Mouse (Mus musculus): Measurements from ENCODE around the gene Pdia3. TPM values are rescaled to one million over a fixed set of nuclear protein-coding genes. Genes with fewer than 3 reads are reported as not detected.
"Not testable (repeated sequence)": the region's sequence is repeated elsewhere in the genome, so short reads cannot be mapped to it uniquely, and the experiment has no call there.

Pdia3 gene
- polyA plus RNA-seq, 1 experiment from 2014 or later = 291 TPM

DNA sequence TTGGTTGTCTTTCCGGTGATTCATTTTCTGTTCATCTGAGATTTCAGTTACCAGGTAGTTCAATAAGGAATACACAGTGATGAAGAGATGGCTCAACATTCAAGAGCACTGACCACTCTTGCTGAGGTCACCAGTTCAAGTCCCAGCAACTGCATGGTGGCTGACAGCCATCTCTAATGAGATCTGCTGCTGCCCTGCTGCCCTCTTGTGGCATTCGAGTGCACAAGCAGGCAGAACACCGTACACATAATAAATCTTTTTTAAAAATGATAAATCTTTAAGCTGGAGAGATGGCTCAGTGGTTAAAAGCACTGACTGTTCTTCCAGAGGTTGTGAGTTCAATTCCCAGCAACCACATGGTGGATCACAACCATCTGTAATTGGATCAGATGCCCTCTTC is 66.9 kb downstream of the Pdia3 start:
- no peak overlapping the region for H3K27ac ChIP-seq
- H3K4me3 ChIP-seq (replicated peaks) = no peak overlapping the region
- no peak for DNase-seq
- ATAC-seq (ENCODE audit: low read depth) = no peak
- no peaks in the 10 kb centered on the region for H3K4me1 ChIP-seq (replicated peaks)
- no peak overlapping the region for H3K4me2 ChIP-seq
- WGBS (ENCODE audit: insufficient replicate concordance) = 38% methylated on average over 3 of the region's 3 CpGs
- H3K27me3 ChIP-seq = no peaks in the 10 kb centered on the region
- peaks cover 3% of the 10 kb centered on the region; the same call in 1 of the 2 replicates for H3K36me3 ChIP-seq
- no peaks in the 10 kb centered on the region for H3K9me3 ChIP-seq (replicated peaks)
- no peak overlapping the region for H3K9ac ChIP-seq

DNA sequence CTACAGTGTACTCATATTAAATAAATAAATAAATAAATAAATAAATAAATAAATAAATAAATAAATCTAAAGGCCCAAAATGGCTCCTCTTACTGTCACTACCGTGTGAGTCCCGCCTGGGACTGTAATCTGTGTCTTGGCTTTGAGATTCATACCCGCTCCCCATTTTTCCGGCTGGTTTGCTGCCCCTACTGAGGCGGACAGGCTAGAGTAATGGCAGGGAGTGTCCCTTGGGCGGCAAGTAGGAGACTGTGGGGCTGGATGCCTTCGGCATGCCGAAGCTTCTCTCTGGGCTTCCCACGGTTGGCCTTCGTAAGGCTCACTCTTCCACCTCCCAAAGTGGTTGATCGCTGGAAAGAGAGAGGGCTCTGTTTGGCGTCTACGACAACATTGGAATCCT is 67.3 kb downstream of the Pdia3 start:
- 0 out of 2 replicates have a peak, but pooled peaks have one; percentile 36 for ATAC-seq (ENCODE audit: low read depth)
- not testable (repeated sequence) for H3K36me3 ChIP-seq; H3K9ac ChIP-seq; H3K27ac ChIP-seq; H3K27me3 ChIP-seq; DNase-seq; H3K4me3 ChIP-seq (replicated peaks); H3K4me1 ChIP-seq (replicated peaks); H3K9me3 ChIP-seq (replicated peaks); H3K4me2 ChIP-seq
- 73% methylated on average over 13 of the region's 13 CpGs for WGBS (ENCODE audit: insufficient replicate concordance)

DNA sequence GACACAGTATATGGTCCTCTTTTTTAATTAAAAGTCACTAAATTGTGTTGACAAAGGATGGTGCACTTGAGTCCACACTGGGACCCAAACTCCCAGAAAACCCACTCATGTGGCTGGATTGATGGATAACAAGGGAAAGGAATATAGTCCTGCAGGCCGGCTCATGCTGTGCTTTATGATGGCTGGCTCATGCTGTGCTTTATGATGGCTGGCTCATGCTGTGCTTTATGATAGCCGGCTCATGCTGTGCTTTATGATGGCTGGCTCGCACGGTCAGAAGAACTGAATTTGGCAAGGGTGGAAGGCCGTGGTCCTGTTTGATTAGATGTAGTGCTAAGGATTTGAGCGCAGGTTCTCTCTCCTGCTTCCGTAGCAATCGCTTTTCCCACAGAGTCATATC is 70.0 kb downstream of the Pdia3 start:
- no peaks in the 10 kb centered on the region for H3K9me3 ChIP-seq (replicated peaks)
- no peak overlapping the region for H3K4me3 ChIP-seq (replicated peaks)
- H3K36me3 ChIP-seq = no peaks in the 10 kb centered on the region
- 75% methylated on average over 8 of the region's 8 CpGs for WGBS (ENCODE audit: insufficient replicate concordance)
- no peaks in the 10 kb centered on the region for H3K4me1 ChIP-seq (replicated peaks)
- no peak overlapping the region for H3K9ac ChIP-seq
- no peak overlapping the region for H3K27ac ChIP-seq
- ATAC-seq (ENCODE audit: low read depth) = no peak
- no peak for DNase-seq
- H3K27me3 ChIP-seq = no peaks in the 10 kb centered on the region
- H3K4me2 ChIP-seq = no peak overlapping the region

DNA sequence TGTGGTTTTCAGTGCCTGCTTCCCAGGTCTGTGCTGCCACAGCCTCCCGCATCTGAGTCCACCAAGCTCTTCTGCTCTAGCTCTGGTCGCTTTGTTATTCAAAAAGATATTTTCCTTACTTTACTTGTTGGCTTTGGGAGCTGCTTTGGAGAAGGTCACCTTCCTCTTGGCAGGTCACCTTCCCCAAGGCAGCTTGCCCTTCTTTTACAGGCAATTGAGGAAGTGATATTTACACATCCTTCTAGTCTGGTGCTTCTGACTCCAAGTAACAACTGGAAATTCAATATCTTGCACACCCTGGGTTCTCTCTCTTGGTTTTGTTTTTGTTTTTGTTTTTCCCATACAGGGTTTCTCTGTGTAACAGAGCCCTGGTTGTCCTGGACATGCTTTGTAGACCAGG is 70.8 kb downstream of the Pdia3 start:
- H3K36me3 ChIP-seq; ATAC-seq (ENCODE audit: low read depth); H3K4me2 ChIP-seq; H3K4me3 ChIP-seq (replicated peaks); H3K9me3 ChIP-seq (replicated peaks); H3K27ac ChIP-seq; DNase-seq; H3K9ac ChIP-seq; H3K27me3 ChIP-seq; H3K4me1 ChIP-seq (replicated peaks): not testable (repeated sequence)
- WGBS (ENCODE audit: insufficient replicate concordance) = 81% methylated on average over 2 of the region's 2 CpGs

Small RNA genes within 50 kb of the gene (microRNA-seq; reads per million reads assigned to microRNA genes)
- not detected for gene Gm22953

Other genes starting within 250 kb of the Pdia3 start
- 23.0 and 27.9 TPM in 2 replicates for gene Tubgcp4, start 243.1 kb upstream of the Pdia3 start, polyA plus RNA-seq (2015; fragmentation: Nextera tagmentation; extraction: Ambion mirVana)
- gene Zscan29, start 242.7 kb upstream of the Pdia3 start, polyA plus RNA-seq (2015; fragmentation: Nextera tagmentation; extraction: Ambion mirVana) = 3.3 and 4.0 TPM in 2 replicates
- 15.5 and 18.7 TPM in 2 replicates for gene Trp53bp1, start 142.4 kb upstream of the Pdia3 start, polyA plus RNA-seq (2015; fragmentation: Nextera tagmentation; extraction: Ambion mirVana)
- gene Map1a, start 124.2 kb upstream of the Pdia3 start, polyA plus RNA-seq (2015; fragmentation: Nextera tagmentation; extraction: Ambion mirVana) = 0.14 and 0.20 TPM in 2 replicates
- 6.1 and 7.9 TPM in 2 replicates for gene Ppip5k1, start 58.4 kb upstream of the Pdia3 start, polyA plus RNA-seq (2015; fragmentation: Nextera tagmentation; extraction: Ambion mirVana)
- gene Ckmt1, start 56.1 kb upstream of the Pdia3 start, polyA plus RNA-seq (2015; fragmentation: Nextera tagmentation; extraction: Ambion mirVana) = 0.20 and 0.36 TPM in 2 replicates
- gene Strc, start 26.6 kb upstream of the Pdia3 start, polyA plus RNA-seq (2015; fragmentation: Nextera tagmentation; extraction: Ambion mirVana) = not detected in 2 replicates
- 0.52 and 0.76 TPM in 2 replicates for gene Catsper2, start within 50 bp of the Pdia3 start, polyA plus RNA-seq (2015; fragmentation: Nextera tagmentation; extraction: Ambion mirVana)
- gene Ell3, start 30.5 kb downstream of the Pdia3 start, polyA plus RNA-seq (2015; fragmentation: Nextera tagmentation; extraction: Ambion mirVana) = 1.6 and 2.0 TPM in 2 replicates
- 269 and 300 TPM in 2 replicates for gene Serf2, start 35.4 kb downstream of the Pdia3 start, polyA plus RNA-seq (2015; fragmentation: Nextera tagmentation; extraction: Ambion mirVana)
- gene Hypk, start 39.5 kb downstream of the Pdia3 start, polyA plus RNA-seq (2015; fragmentation: Nextera tagmentation; extraction: Ambion mirVana) = 111 and 119 TPM in 2 replicates
- 0.07 and 0.08 TPM in 2 replicates for gene Serinc4, start 43.0 kb downstream of the Pdia3 start, polyA plus RNA-seq (2015; fragmentation: Nextera tagmentation; extraction: Ambion mirVana)
- 22.7 and 29.0 TPM in 2 replicates for gene Mfap1b, start 60.3 kb downstream of the Pdia3 start, polyA plus RNA-seq (2015; fragmentation: Nextera tagmentation; extraction: Ambion mirVana)
- 14.0 and 16.0 TPM in 2 replicates for gene Mfap1a, start 92.9 kb downstream of the Pdia3 start, polyA plus RNA-seq (2015; fragmentation: Nextera tagmentation; extraction: Ambion mirVana)
- gene Wdr76, start 92.9 kb downstream of the Pdia3 start, polyA plus RNA-seq (2015; fragmentation: Nextera tagmentation; extraction: Ambion mirVana) = 9.3 and 12.5 TPM in 2 replicates